Mouse (Mus musculus) CD4-positive helper T cell, adult 2 months (primary cell): ENCODE measurements around the gene Olfr65.
A peak's percentile ranks its signal among the peaks of the same experiment; 100 is the strongest.

Experiments used
- DNase-seq: peaks from one replicate; pipeline ENCODE4 v3.0.0-alpha.2; 2012; ENCODE audit warnings: low read depth, missing footprints, low spot score

Gene Olfr65

GRCm38 (mm10) chr7:103903187-103903586 lies at the start of gene Olfr65:
Gene Olfr65 (plus strand): TSS chr7:103903487.
- DNase-seq: no peak

DNA sequence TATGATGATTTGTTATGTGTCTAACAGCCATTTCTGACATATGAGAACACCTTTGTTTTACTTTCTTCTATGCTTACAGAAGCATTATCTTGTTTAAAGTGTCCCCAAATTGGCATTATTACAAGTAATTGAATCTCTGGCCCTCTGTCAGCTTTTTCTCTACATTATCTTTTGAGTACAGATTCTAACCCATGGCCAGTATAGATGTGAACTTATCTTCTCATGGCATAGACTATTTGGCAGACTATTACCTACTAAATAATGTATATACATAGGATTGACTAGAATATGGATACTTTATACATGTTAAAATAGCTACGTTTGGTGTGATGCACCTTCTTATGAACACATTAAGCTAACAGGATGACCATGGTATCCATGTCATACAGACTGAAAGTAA lies 48.6 kb upstream of the Olfr65 start:
- no peak for DNase-seq

GRCm38 (mm10) chr7:103859076-103859475 lies 44.2 kb upstream of the Olfr65 start:
- DNase-seq: no peak

- no peak for DNase-seq
Measured at GRCm38 (mm10) chr7:103860855-103861254, 42.4 kb upstream of the Olfr65 start.

- no peak for DNase-seq
Measured at GRCm38 (mm10) chr7:103861531-103861930, 41.8 kb upstream of the Olfr65 start.

DNA sequence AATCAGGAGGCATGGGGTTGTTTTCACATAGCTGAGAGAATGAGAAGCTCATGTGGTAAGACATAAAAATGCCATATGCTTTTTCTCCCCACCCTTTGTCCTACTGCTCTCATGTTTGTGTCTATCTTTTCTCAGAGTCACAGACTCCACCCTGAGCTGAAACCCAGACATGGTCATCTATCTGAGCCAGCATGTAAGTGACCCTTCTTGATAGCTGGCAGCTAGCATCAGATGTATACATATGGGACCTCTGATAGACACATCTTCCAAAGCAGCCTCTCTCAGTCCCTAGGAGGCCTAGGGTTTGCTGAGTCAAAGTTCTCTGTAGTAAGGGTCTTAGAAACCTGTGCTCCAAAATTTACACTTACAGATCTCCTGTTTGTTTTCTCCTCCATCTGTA lies 37.6 kb upstream of the Olfr65 start:
- DNase-seq: no peak

GRCm38 (mm10) chr7:103870667-103871066 lies 32.6 kb upstream of the Olfr65 start:
- DNase-seq: no peak

DNA sequence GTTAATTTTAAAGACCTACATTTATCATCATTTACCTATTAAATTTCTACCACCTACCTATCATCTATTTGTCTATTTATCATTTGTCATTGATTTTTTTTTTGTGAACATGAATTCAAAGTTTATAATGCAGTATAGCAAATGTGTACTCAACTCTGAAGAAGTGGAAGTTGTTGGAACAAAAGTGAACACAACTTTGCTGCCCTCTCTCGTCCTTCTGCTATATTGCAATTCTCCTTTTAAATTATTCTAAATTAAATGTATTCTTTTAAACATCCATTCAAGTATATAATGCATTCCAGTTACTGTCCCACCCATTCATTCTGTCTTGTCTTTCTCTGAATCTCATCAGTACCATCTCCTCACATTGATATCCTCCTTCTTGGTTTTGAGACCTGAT lies 30.2 kb upstream of the Olfr65 start:
- no peak for DNase-seq

DNA sequence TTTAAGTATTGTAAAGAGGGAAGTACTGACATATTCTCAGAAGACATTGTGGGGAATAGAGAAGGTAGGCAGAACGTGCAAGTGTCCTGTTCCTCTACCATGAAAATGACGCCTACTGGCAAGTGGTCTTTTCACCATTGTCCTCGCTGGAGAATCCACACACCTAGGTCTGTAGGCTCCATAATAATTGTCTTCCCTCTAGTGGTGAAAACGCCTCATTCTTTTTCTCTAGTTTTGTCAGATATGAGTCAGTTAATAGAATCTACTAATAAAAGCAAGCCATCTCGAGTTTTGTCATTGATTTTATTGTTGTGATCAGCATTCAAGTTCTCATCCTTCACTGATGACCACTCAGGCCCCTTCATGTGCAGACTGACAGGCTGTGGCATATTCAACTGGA lies 28.8 kb upstream of the Olfr65 start:
- DNase-seq: no peak

DNA sequence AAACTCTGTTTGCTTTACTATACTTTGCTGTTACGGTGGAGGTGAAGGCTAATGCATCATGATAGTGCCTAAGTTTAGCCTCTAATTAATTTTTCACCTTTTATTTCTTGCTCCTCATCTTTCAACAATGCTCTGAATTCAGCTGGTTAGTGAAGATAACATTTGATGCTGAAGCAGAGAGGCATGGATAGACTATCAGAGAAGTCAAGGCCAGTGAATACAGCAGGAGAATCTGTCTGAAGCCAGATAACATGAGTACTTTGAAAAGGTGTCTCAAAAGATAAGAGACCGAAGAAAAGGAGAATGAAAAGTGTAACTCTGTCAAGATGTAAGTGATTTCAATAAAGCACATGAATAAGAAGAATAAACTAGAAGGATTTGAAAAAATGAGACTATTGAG lies 26.2 kb upstream of the Olfr65 start:
- no peak for DNase-seq

DNA sequence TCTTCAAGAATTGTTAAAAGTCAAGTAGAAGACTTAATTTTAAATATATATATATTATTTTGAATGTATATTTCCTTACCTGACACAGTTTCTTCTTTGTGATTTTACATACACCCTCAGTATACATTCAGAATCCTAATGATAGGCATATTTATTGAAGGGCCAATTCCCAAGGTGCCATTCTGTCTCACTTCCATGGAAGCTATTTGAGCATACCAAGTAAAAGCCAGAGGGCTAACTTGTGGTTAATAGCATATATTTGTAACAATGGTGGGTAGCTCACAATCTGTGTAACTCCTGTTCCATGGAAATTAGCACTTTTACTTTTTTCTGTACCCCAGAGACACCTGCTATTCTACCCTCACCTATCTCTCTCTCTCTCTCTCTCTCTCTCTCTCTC lies 17.1 kb upstream of the Olfr65 start, which contains the start of gene Olfr66:
Gene Olfr66 (minus strand): TSS at position 101 of the 400 bp plus-strand sequence.
- no peak for DNase-seq

DNA sequence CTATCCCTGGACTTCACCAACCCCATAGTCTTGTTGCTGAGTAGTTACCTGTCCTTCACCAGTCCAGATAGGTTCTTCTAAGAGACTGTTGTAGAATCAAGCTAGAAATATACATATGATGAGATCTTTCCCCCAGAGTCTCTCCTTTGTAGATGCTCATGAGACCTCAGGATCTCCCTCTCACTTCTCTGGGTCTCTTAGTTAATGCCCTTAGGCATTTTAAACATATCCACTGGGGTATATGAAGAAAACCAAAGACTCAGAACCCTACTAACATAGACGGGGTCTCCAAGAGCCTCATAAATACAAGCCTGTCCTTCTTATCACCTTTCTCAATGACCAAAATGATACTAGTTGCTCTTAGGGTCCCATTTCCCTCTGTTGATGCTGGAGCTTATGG lies 8.9 kb upstream of the Olfr65 start, which contains the start of gene Olfr64:
Gene Olfr64 (minus strand): TSS at position 101 of the 400 bp plus-strand sequence.
- DNase-seq: no peak

DNA sequence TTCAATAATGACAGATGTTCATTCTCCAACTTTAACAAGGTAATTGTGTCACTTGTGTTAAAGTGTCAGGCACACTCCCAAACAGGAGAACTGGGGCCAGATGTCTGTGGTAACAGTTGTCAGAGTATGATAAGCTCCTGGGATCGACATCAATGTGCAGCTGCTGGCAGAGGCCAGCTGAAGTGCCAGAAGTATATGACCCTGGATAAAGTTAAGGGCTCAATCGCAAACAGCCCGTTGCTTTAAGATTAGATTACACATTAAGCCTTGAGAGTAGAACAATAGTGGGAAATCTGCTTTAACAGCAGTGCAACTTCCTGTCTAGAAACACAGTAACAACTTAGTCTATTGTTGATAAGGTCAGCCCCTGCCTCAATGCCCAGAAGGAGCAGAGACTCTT lies 6.8 kb downstream of the Olfr65 start:
- no peak for DNase-seq

DNA sequence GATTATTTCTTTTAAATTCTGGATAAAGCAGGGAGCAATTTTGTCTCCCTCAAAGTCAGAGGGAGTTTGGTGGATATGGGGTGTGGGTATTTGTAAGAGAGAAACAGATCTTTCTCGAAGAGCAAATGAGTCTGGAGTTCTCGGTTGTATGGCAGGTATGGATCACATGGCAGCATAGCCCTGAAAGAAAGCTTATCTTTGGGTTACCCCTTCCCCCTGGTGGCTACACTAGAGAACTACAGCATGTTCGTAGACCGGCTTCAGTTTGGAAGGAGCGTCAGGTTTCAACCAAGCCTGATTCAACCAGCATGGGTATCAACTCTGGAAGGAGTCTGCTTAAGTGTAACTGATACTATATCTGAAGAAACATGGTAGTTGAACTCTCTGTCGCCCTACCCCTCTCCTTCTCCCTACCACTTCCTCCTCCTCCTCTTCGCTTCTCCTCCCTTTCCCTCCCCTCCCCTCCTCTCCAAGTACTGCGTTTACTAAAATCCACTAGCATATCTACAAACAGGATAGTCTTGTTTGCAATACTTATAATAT lies 9.8 kb downstream of the Olfr65 start:
- DNase-seq: peak; percentile 6

GRCm38 (mm10) chr7:103915338-103915737 lies 12.1 kb downstream of the Olfr65 start:
- no peak for DNase-seq

GRCm38 (mm10) chr7:103928525-103928924 lies 25.2 kb downstream of the Olfr65 start, which contains the start of gene Olfr631:
Gene Olfr631 (plus strand): TSS chr7:103928825.
- DNase-seq: no peak

- no peak for DNase-seq
Measured at GRCm38 (mm10) chr7:103934264-103934663, 31.0 kb downstream of the Olfr65 start, which contains the start of gene Olfr632. Gene Olfr632 (plus strand): TSS chr7:103934347.

DNA sequence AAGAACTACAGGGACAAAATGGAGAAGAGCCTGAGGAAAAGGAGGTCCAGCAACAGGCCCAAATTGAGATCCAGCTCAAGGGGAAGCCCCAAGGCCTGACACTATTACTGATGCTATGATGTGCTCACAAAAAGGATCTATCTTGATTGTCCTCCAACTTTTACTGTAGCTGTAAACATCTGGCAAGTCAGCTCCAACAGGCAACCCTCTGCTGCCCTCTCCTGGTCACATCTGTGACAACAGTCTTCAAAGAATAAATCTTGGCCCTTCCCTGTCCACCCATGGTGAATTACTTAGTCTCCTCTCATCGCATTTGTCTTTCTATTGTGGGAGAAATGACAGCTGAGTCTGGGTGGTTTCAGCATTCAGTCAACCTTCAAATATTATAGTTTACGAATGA lies 39.4 kb downstream of the Olfr65 start:
- peak; percentile 48 for DNase-seq

DNA sequence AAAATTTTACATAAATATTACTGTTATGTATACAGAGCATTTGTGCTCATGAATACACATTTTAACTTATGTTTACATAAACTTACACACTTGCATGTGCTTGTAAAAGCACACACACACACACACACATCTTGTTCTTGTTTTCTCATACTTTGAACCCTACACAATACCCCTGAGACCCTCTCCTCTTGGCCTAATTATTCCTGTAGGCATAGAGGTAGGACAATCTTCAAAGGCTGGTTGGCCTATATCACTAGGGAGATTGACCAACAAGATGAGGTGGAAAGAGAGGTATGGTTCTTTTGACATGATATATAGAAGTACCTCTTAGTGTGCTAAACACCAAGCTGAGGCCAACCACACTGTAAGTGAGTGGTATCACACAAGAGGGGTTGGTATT lies 40.9 kb downstream of the Olfr65 start, which contains the start of gene Olfr633:
Gene Olfr633 (plus strand): TSS at position 301 of the 400 bp plus-strand sequence.
- DNase-seq: no peak
